Mouse (Mus musculus) adrenal gland, adult 18-20 months (tissue): ENCODE data around the gene Grm8. TPM values are rescaled to one million over a fixed set of nuclear protein-coding genes. Genes with fewer than 3 reads are reported as not detected.
A peak's percentile ranks its signal among the peaks of the same experiment; 100 is the strongest.

Source experiments
- DNase-seq, 2 experiments: peaks; one replicate each; pipeline ENCODE4 v3.0.0; 2021 to 2022; ENCODE audit warnings: low spot score in 2 of 2
- total RNA-seq, 2 experiments: library from RNA; stranded (reverse); gene quantifications; 1 replicate in 1 of 2; 2 replicates in 1 of 2; pipeline ENCODE4 v1.2.3; 2021

Grm8 gene
- total RNA-seq, 2 experiments from 2014 or later, result 0.61 to 0.66 TPM

- peak; percentile 23 to 25 for DNase-seq
These were observed 477.5 kb downstream of the Grm8 start for GRCm38 (mm10) chr6:27657520-27657919.

- DNase-seq, result no peak
These were observed 488.5 kb downstream of the Grm8 start for GRCm38 (mm10) chr6:27646503-27646902.

- DNase-seq, result no peak
These were observed 489.9 kb downstream of the Grm8 start for GRCm38 (mm10) chr6:27645054-27645453.

- DNase-seq, result no peak
These were observed 499.1 kb downstream of the Grm8 start for GRCm38 (mm10) chr6:27635898-27636297.

GRCm38 (mm10) chr6:27617472-27617871, 517.5 kb downstream of the Grm8 start:
- no peak for DNase-seq

- no peak for DNase-seq
These were observed 554.5 kb downstream of the Grm8 start for GRCm38 (mm10) chr6:27580485-27580884.

- no peak for DNase-seq
These were observed 589.5 kb downstream of the Grm8 start for GRCm38 (mm10) chr6:27545516-27545915.

GRCm38 (mm10) chr6:27517620-27518019, 617.4 kb downstream of the Grm8 start:
- DNase-seq, result no peak

GRCm38 (mm10) chr6:27460998-27461397, 674.0 kb downstream of the Grm8 start:
- no peak for DNase-seq

- no peak for DNase-seq
These were observed 726.5 kb downstream of the Grm8 start for GRCm38 (mm10) chr6:27408473-27408872.

- no peak for DNase-seq
These were observed 762.6 kb downstream of the Grm8 start for GRCm38 (mm10) chr6:27372416-27372815.

- no peak for DNase-seq
These were observed 763.9 kb downstream of the Grm8 start for GRCm38 (mm10) chr6:27371095-27371494.

- DNase-seq, result no peak
These were observed 771.2 kb downstream of the Grm8 start for GRCm38 (mm10) chr6:27363775-27364174.

GRCm38 (mm10) chr6:27360440-27360839, 774.5 kb downstream of the Grm8 start:
- no peak for DNase-seq

GRCm38 (mm10) chr6:27351147-27351546, 783.8 kb downstream of the Grm8 start:
- no peak for DNase-seq

GRCm38 (mm10) chr6:27348272-27348671, 786.7 kb downstream of the Grm8 start:
- no peak for DNase-seq

- no peak for DNase-seq
These were observed 788.7 kb downstream of the Grm8 start for GRCm38 (mm10) chr6:27346311-27346710.

- DNase-seq, result no peak
These were observed 794.8 kb downstream of the Grm8 start for GRCm38 (mm10) chr6:27340131-27340530.

- DNase-seq, result no peak
These were observed 816.4 kb downstream of the Grm8 start for GRCm38 (mm10) chr6:27318575-27318974.

- DNase-seq, result no peak
These were observed 817.6 kb downstream of the Grm8 start for GRCm38 (mm10) chr6:27317422-27317821.

- DNase-seq, result no peak
These were observed 819.0 kb downstream of the Grm8 start for GRCm38 (mm10) chr6:27316018-27316417.

- no peak for DNase-seq
These were observed 820.5 kb downstream of the Grm8 start for GRCm38 (mm10) chr6:27314273-27315009.

GRCm38 (mm10) chr6:27310401-27310800, 824.6 kb downstream of the Grm8 start:
- DNase-seq, result no peak
